Mouse (Mus musculus) spleen, postnatal 36 days (tissue): ENCODE measurements around the gene Zfp94.

Experiments used
- DNase-seq, 2 experiments: peaks; one replicate each; pipeline ENCODE4 v3.0.0; 2022; ENCODE audit warnings: low spot score in 2 of 2, mixed read lengths in 1 of 2

Gene Zfp94

GRCm38 (mm10) chr7:24316567-24317092, at the start of gene Zfp94:
Gene Zfp94, minus strand, starts transcription at chr7:24316666.
- DNase-seq = peak; percentile 95 to 96

GRCm38 (mm10) chr7:24365258-24366014, 49.0 kb upstream of the Zfp94 start:
- DNase-seq = no peak

- DNase-seq = peak; percentile 75 to 82
Observed at GRCm38 (mm10) chr7:24364827-24365226, 48.4 kb upstream of the Zfp94 start.

- no peak for DNase-seq
Observed at GRCm38 (mm10) chr7:24363228-24363627, 46.8 kb upstream of the Zfp94 start.

- no peak for DNase-seq
Observed at GRCm38 (mm10) chr7:24361001-24361400, 44.5 kb upstream of the Zfp94 start.

GRCm38 (mm10) chr7:24359269-24359668, 42.8 kb upstream of the Zfp94 start:
- DNase-seq = no peak

GRCm38 (mm10) chr7:24357899-24358298, 41.4 kb upstream of the Zfp94 start:
- no peak for DNase-seq

- DNase-seq = no peak
Observed at GRCm38 (mm10) chr7:24356081-24356480, 39.6 kb upstream of the Zfp94 start.

- no peak for DNase-seq
Observed at GRCm38 (mm10) chr7:24355646-24356045, 39.2 kb upstream of the Zfp94 start.

- DNase-seq = no peak
Observed at GRCm38 (mm10) chr7:24348896-24349295, 32.4 kb upstream of the Zfp94 start, which contains the start of gene Lypd5. Gene Lypd5, plus strand, starts transcription at chr7:24349196.

- DNase-seq = no peak
Observed at GRCm38 (mm10) chr7:24346444-24346843, 30.0 kb upstream of the Zfp94 start.

- DNase-seq = no peak
Observed at GRCm38 (mm10) chr7:24343701-24344272, 27.3 kb upstream of the Zfp94 start.

- DNase-seq = no peak
Observed at GRCm38 (mm10) chr7:24338241-24338640, 21.8 kb upstream of the Zfp94 start.

- DNase-seq = peak; percentile 44 to 71
Observed at GRCm38 (mm10) chr7:24335699-24336309, 19.3 kb upstream of the Zfp94 start.

GRCm38 (mm10) chr7:24333304-24333986, 17.0 kb upstream of the Zfp94 start, which contains the start of gene Tescl:
Gene Tescl, minus strand, starts transcription at chr7:24333936.
- no peak for DNase-seq

- DNase-seq = no peak
Observed at GRCm38 (mm10) chr7:24327281-24327975, 11.0 kb upstream of the Zfp94 start.

GRCm38 (mm10) chr7:24326273-24327135, 10.0 kb upstream of the Zfp94 start:
- DNase-seq = no peak

GRCm38 (mm10) chr7:24325675-24326128, 9.2 kb upstream of the Zfp94 start:
- no peak for DNase-seq

GRCm38 (mm10) chr7:24325197-24325596, 8.7 kb upstream of the Zfp94 start:
- no peak for DNase-seq

GRCm38 (mm10) chr7:24322593-24322992, 6.1 kb upstream of the Zfp94 start:
- no peak for DNase-seq
